Mouse (Mus musculus) liver, embryonic 16.5 days (tissue): ENCODE measurements around the gene Klhdc10. TPM values are rescaled to one million over a fixed set of nuclear protein-coding genes. Genes with fewer than 3 reads are reported as not detected.
A peak's percentile ranks its signal among the peaks of the same experiment; 100 is the strongest.

Experiments used
- ATAC-seq: fragments of 200-750 bp; cut with Nextera tagmentation; 2 replicates; pipeline ENCODE4 v1.8.0; 2017; ENCODE audit warnings: low read depth, mild to moderate bottlenecking, moderate number of reproducible peaks, moderate library complexity
- H3K27ac ChIP-seq: fragments of 300-500 bp; sonication (generic); 2 replicates; pipeline ENCODE4 v1.5.1; 2014; ENCODE audit warnings: mild to moderate bottlenecking, low read length
- H3K27me3 ChIP-seq: fragments of 300-500 bp; sonication (generic); 2 replicates; pipeline ENCODE4 v1.6.1; 2014; ENCODE audit warnings: low read depth, low read length, mixed read lengths; ENCODE audit not compliant: control insufficient read depth, insufficient read depth
- H3K36me3 ChIP-seq: fragments of 300-500 bp; sonication (generic); 2 replicates; pipeline ENCODE4 v1.6.1; 2014; ENCODE audit warnings: mild to moderate bottlenecking; ENCODE audit not compliant: control insufficient read depth, insufficient read depth
- H3K4me1 ChIP-seq: fragments of 300-500 bp; sonication (generic); 2 replicates; pipeline ENCODE4 v1.6.1; 2014; ENCODE audit warnings: low read depth, low read length, mixed read lengths; ENCODE audit not compliant: control insufficient read depth
- H3K4me2 ChIP-seq: fragments of 300-500 bp; sonication (generic); 2 replicates; pipeline ENCODE4 v1.6.1; 2014; ENCODE audit warnings: low read depth, low read length, mixed read lengths
- H3K4me3 ChIP-seq: fragments of 300-500 bp; sonication (generic); 2 replicates; pipeline ENCODE4 v1.5.1; 2014; ENCODE audit warnings: low read depth, mild to moderate bottlenecking, low read length
- H3K9ac ChIP-seq: fragments of 300-500 bp; sonication (generic); 2 replicates; pipeline ENCODE4 v1.6.1; 2014; ENCODE audit warnings: low read depth, low read length
- H3K9me3 ChIP-seq: fragments of 300-500 bp; sonication (generic); replicated peaks from 2 replicates; pipeline ENCODE4 v1.6.1; 2016; ENCODE audit warnings: low read length; ENCODE audit not compliant: control insufficient read depth
- WGBS: fragments of 180-500 bp; shearing (Covaris S2); extraction: QIAGEN DNeasy Blood & Tissue Kit; methylation state at CpG from one replicate; pipeline ENCODE4 v1.1.7; 2014; ENCODE audit not compliant: insufficient replicate concordance; 5-methylcytosine and 5-hydroxymethylcytosine counted together
- polyA plus RNA-seq: library from polyadenylated mRNA; unstranded; fragments of >200 nt; fragmentation: Nextera tagmentation; extraction: Ambion mirVana; gene quantifications from 2 replicates; pipeline ENCODE4 v1.2.1, GENCODE M21; 2015

The Klhdc10 gene
- polyA plus RNA-seq, 1 experiment from 2014 or later: 7.5 TPM

- Histone ChIP-seq H3K4me3 (peak within 1 kb of the TSS; percentile 70), H3K4me1 (peaks cover 7% of the 10 kb centered on the region; the same call in 1 of the 2 replicates), H3K9me3 (no peaks in the 10 kb centered on the region), H3K36me3 (no peaks in the 10 kb centered on the region), H3K4me2 (peak within 1 kb of the TSS; percentile 55), H3K27ac (peak within 1 kb of the TSS; percentile 26), H3K9ac (peak within 1 kb of the TSS; percentile 70), H3K27me3 (no peaks in the 10 kb centered on the region)
- WGBS: 8% methylated on average over 33 of the region's 33 CpGs
- ATAC-seq: peak; percentile 92
Observed at GRCm38 (mm10) chr6:30390714-30391697, 10.7 kb upstream of the Klhdc10 start, which contains the start of gene Zc3hc1. Gene Zc3hc1 (minus strand): TSS chr6:30391028.

GRCm38 (mm10) chr6:30391996-30392395 lies 9.7 kb upstream of the Klhdc10 start:
- Histone ChIP-seq H3K27me3 (no peaks in the 10 kb centered on the region), H3K4me3 (no peak overlapping the region), H3K4me1 (peaks cover 7% of the 10 kb centered on the region; the same call in 1 of the 2 replicates), H3K4me2 (no peak overlapping the region), H3K9me3 (no peaks in the 10 kb centered on the region), H3K36me3 (no peaks in the 10 kb centered on the region), H3K27ac (no peak overlapping the region), H3K9ac (no peak overlapping the region)
- 73% methylated on average over 7 of the region's 7 CpGs for WGBS
- no peak for ATAC-seq

DNA sequence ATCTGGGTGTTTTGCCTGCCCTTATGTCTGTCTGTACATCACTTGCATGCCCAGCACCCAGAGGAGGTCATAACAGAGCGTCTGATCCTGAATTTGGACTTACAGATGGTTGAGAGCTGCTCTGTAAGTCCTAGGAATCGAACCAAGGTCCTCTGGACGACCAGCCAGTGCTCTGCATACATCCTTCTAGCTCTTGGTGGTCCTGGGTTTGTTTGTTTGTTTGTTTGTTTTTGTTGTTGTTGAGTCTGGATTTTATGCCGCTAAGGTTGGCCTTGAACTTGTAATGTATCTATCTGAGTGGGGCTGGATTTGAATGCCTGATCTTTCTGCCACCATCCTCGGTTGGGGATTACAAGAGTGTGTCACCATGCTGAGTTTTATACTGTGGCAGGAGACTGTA lies 1.5 kb upstream of the Klhdc10 start:
- Histone ChIP-seq H3K4me2 (no peak overlapping the region), H3K9me3 (no peaks in the 10 kb centered on the region), H3K4me3 (no peak overlapping the region), H3K4me1 (peaks cover 12% of the 10 kb centered on the region), H3K27me3 (no peaks in the 10 kb centered on the region), H3K9ac (no peak overlapping the region), H3K36me3 (no peaks in the 10 kb centered on the region), H3K27ac (no peak overlapping the region)
- WGBS: 69% methylated on average over 5 of the region's 5 CpGs
- no peak for ATAC-seq

DNA sequence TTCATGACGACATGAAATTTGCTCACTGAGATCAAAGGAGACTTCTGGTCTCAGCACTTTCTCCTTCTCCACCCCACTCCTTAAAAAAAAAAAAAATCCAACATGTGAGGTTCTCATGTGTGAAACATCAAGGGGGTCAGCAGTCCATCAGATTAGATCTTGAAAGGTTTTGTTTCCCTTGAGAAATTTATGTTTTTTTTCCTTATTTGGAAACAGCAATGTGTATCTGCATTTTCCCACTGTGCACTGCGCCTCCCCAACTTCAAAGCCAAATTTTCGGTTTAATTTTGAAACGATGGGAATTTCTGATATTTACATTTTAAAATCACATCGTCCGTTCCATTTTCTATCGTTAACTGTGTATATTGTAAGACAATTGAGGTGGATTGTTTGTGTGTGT lies 952 bp upstream of the Klhdc10 start:
- Histone ChIP-seq H3K36me3 (no peaks in the 10 kb centered on the region), H3K4me1 (peaks cover 12% of the 10 kb centered on the region), H3K4me3 (peak overlapping the region; percentile 98), H3K27me3 (no peaks in the 10 kb centered on the region), H3K9me3 (no peaks in the 10 kb centered on the region), H3K4me2 (peak overlapping the region; percentile 87), H3K9ac (peak overlapping the region; percentile 97), H3K27ac (peak overlapping the region; percentile 76; the same call in 1 of the 2 replicates)
- no peak for ATAC-seq
- WGBS: 5% methylated on average over 7 of the region's 7 CpGs

GRCm38 (mm10) chr6:30402091-30402491 lies 423 bp downstream of the Klhdc10 start:
- Histone ChIP-seq H3K36me3 (no peaks in the 10 kb centered on the region), H3K4me1 (peaks cover 12% of the 10 kb centered on the region), H3K9me3 (no peaks in the 10 kb centered on the region), H3K4me2 (peak overlapping the region; percentile 87), H3K9ac (peak overlapping the region; percentile 97), H3K27me3 (no peaks in the 10 kb centered on the region), H3K4me3 (peak overlapping the region; percentile 98), H3K27ac (peak overlapping the region; percentile 90)
- ATAC-seq: peak; percentile 45
- under 1% methylated on average over 29 of the region's 29 CpGs for WGBS

DNA sequence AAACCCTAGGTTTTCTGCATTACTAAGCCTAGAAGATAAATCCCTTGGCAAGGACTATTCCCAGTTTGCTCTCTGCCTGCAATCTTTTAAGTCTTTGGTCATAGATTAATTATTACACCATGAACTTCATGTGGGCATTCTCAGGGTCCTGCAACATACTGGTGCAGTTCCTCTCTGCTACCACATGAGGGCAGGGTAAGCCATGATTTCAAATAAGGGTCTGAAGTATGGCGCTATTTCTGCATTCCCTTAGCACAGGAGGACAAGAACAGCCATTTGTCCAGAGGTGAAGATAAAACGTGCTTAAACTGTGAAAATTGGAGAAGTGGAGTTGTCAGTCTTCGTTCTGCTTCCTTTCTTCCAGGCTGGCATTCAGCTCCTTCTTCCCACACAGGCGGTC lies 1.8 kb downstream of the Klhdc10 start:
- peak overlapping the region; percentile 50; the same call in 1 of the 2 replicates for H3K4me2 ChIP-seq
- peaks cover 12% of the 10 kb centered on the region for H3K4me1 ChIP-seq
- peak overlapping the region; percentile 42 for H3K9ac ChIP-seq
- H3K27ac ChIP-seq: no peak overlapping the region
- H3K9me3 ChIP-seq: no peaks in the 10 kb centered on the region
- no peak for ATAC-seq
- H3K4me3 ChIP-seq: peak overlapping the region; percentile 24
- WGBS: 18% methylated on average over 4 of the region's 4 CpGs
- H3K27me3 ChIP-seq: no peaks in the 10 kb centered on the region
- no peaks in the 10 kb centered on the region for H3K36me3 ChIP-seq

GRCm38 (mm10) chr6:30404671-30405070 lies 3.0 kb downstream of the Klhdc10 start:
- Histone ChIP-seq H3K27me3 (no peaks in the 10 kb centered on the region), H3K4me2 (no peak overlapping the region), H3K36me3 (no peaks in the 10 kb centered on the region), H3K4me3 (no peak overlapping the region), H3K9ac (no peak overlapping the region), H3K4me1 (peaks cover 12% of the 10 kb centered on the region), H3K9me3 (no peaks in the 10 kb centered on the region), H3K27ac (no peak overlapping the region)
- no peak for ATAC-seq
- WGBS: 39% methylated on average over 5 of the region's 5 CpGs

- Histone ChIP-seq H3K4me3 (no peak overlapping the region), H3K4me2 (no peak overlapping the region), H3K27ac (no peak overlapping the region), H3K27me3 (no peaks in the 10 kb centered on the region), H3K9me3 (no peaks in the 10 kb centered on the region), H3K4me1 (peaks cover 10% of the 10 kb centered on the region), H3K36me3 (no peaks in the 10 kb centered on the region), H3K9ac (no peak overlapping the region)
- 77% methylated on average over 3 of the region's 4 CpGs for WGBS
- ATAC-seq: no peak
Observed at GRCm38 (mm10) chr6:30408276-30408675, 6.6 kb downstream of the Klhdc10 start.
